Mouse (Mus musculus) spleen, postnatal 14 days (tissue): ENCODE measurements around the gene Dync2li1.
A peak's percentile ranks its signal among the peaks of the same experiment; 100 is the strongest.

Experiments used
- DNase-seq, 2 experiments: peaks; one replicate each; pipeline ENCODE4 v3.0.0; 2021 to 2022; ENCODE audit warnings: low spot score in 2 of 2

The Dync2li1 gene

GRCm38 (mm10) chr17:84611500-84611899 is 14.8 kb upstream of the Dync2li1 start:
- DNase-seq = no peak

- no peak for DNase-seq
Measured at GRCm38 (mm10) chr17:84611971-84612370, 14.3 kb upstream of the Dync2li1 start.

- DNase-seq = no peak
Measured at GRCm38 (mm10) chr17:84615811-84616210, 10.5 kb upstream of the Dync2li1 start.

GRCm38 (mm10) chr17:84616526-84617074 is 9.7 kb upstream of the Dync2li1 start:
- DNase-seq = no peak

GRCm38 (mm10) chr17:84617953-84618352 is 8.3 kb upstream of the Dync2li1 start:
- no peak for DNase-seq

GRCm38 (mm10) chr17:84619112-84619511 is 7.2 kb upstream of the Dync2li1 start:
- DNase-seq = no peak

- DNase-seq = no peak
Measured at GRCm38 (mm10) chr17:84620076-84620475, 6.2 kb upstream of the Dync2li1 start.

GRCm38 (mm10) chr17:84620610-84621009 is 5.7 kb upstream of the Dync2li1 start:
- DNase-seq = no peak

GRCm38 (mm10) chr17:84621209-84621608 is 5.1 kb upstream of the Dync2li1 start:
- DNase-seq = no peak

GRCm38 (mm10) chr17:84622028-84622427 is 4.3 kb upstream of the Dync2li1 start:
- no peak for DNase-seq

GRCm38 (mm10) chr17:84622873-84623272 is 3.4 kb upstream of the Dync2li1 start:
- no peak for DNase-seq

GRCm38 (mm10) chr17:84626857-84627305 is 585 bp downstream of the Dync2li1 start:
- no peak for DNase-seq

- DNase-seq = no peak
Measured at GRCm38 (mm10) chr17:84627721-84628120, 1.4 kb downstream of the Dync2li1 start.

GRCm38 (mm10) chr17:84628611-84629010 is 2.3 kb downstream of the Dync2li1 start:
- no peak for DNase-seq

GRCm38 (mm10) chr17:84631836-84632235 is 5.5 kb downstream of the Dync2li1 start:
- DNase-seq = no peak

- DNase-seq = no peak
Measured at GRCm38 (mm10) chr17:84633443-84633842, 7.1 kb downstream of the Dync2li1 start.

- DNase-seq = no peak
Measured at GRCm38 (mm10) chr17:84636328-84636727, 10.0 kb downstream of the Dync2li1 start.

GRCm38 (mm10) chr17:84637971-84638370 is 11.7 kb downstream of the Dync2li1 start:
- DNase-seq = no peak

GRCm38 (mm10) chr17:84639796-84640378 is 13.6 kb downstream of the Dync2li1 start:
- DNase-seq = no peak

GRCm38 (mm10) chr17:84641893-84642292 is 15.6 kb downstream of the Dync2li1 start:
- peak in 1 of 2 experiments; percentile 35 for DNase-seq

- DNase-seq = no peak
Measured at GRCm38 (mm10) chr17:84642324-84642723, 16.0 kb downstream of the Dync2li1 start.

- no peak for DNase-seq
Measured at GRCm38 (mm10) chr17:84644292-84645050, 18.2 kb downstream of the Dync2li1 start.

- DNase-seq = no peak
Measured at GRCm38 (mm10) chr17:84645119-84645518, 18.8 kb downstream of the Dync2li1 start.
